Mouse (Mus musculus) lung, embryonic 14.5 days (tissue): ENCODE data around the gene Bscl2. TPM values are rescaled to one million over a fixed set of nuclear protein-coding genes. Genes with fewer than 3 reads are reported as not detected.
"Not testable (repeated sequence)": the region's sequence is repeated elsewhere in the genome, so short reads cannot be mapped to it uniquely, and the experiment has no call there.

Experiments used
- ATAC-seq: fragments of 200-750 bp; cut with Nextera tagmentation; 2 replicates; pipeline ENCODE4 v1.8.0; 2017; ENCODE audit warnings: mild to moderate bottlenecking, moderate TSS enrichment, moderate library complexity; ENCODE audit not compliant: insufficient read depth
- DNase-seq: peaks from one replicate; pipeline ENCODE4 v3.0.0-alpha.2; 2015
- H3K27ac ChIP-seq: fragments of 300-500 bp; sonication (generic); 2 replicates; pipeline ENCODE4 v1.5.1; 2014; ENCODE audit warnings: low read depth, mild to moderate bottlenecking, moderate library complexity
- H3K27me3 ChIP-seq: fragments of 300-500 bp; sonication (generic); 2 replicates; pipeline ENCODE4 v1.6.1; 2014; ENCODE audit warnings: low read length, control low read depth; ENCODE audit not compliant: insufficient read depth
- H3K36me3 ChIP-seq: fragments of 300-500 bp; sonication (generic); 2 replicates; pipeline ENCODE4 v1.6.1; 2014; ENCODE audit warnings: control low read depth; ENCODE audit not compliant: insufficient read depth
- H3K4me1 ChIP-seq: fragments of 300-500 bp; sonication (generic); 2 replicates; pipeline ENCODE4 v1.6.1; 2014; ENCODE audit warnings: antibody characterized with exemption, control low read depth; ENCODE audit not compliant: insufficient read depth
- H3K4me2 ChIP-seq: fragments of 300-500 bp; sonication (generic); 2 replicates; pipeline ENCODE4 v1.6.1; 2014; ENCODE audit warnings: mild to moderate bottlenecking
- H3K4me3 ChIP-seq: fragments of 300-500 bp; sonication (generic); 2 replicates; pipeline ENCODE4 v1.5.1; 2014; ENCODE audit warnings: low read depth, low read length
- H3K9ac ChIP-seq: fragments of 300-500 bp; sonication (generic); 2 replicates; pipeline ENCODE4 v1.6.1; 2014
- H3K9me3 ChIP-seq: fragments of 300-500 bp; sonication (generic); 2 replicates; pipeline ENCODE4 v1.6.1; 2016; ENCODE audit warnings: low read depth, low read length, control low read depth
- CTCF ChIP-seq: IDR thresholded peaks from 2 replicates; pipeline ENCODE4 v1.5.1; 2016; ENCODE audit warnings: antibody characterized with exemption, low read depth
- WGBS: fragments of 180-500 bp; shearing (Covaris S2); extraction: QIAGEN DNeasy Blood & Tissue Kit; methylation state at CpG from one replicate; pipeline ENCODE4 v1.1.7; 2014; 5-methylcytosine and 5-hydroxymethylcytosine counted together
- microRNA-seq: library from miRNA; unstranded; fragments of <30 nt; microRNA quantifications from one replicate; pipeline ENCODE4, GENCODE M21; 2016; ENCODE audit warnings: borderline number of aligned reads
- polyA plus RNA-seq: library from polyadenylated mRNA; unstranded; fragments of >200 nt; fragmentation: Nextera tagmentation; extraction: Ambion mirVana; gene quantifications from 2 replicates; pipeline ENCODE4 v1.2.1, GENCODE M21; 2014

The Bscl2 gene
- polyA plus RNA-seq, 1 experiment from 2014 or later: 42.5 TPM

GRCm38 (mm10) chr19:8895397-8895960, 58.2 kb downstream of the Bscl2 start:
- no peaks in the 10 kb centered on the region for H3K27me3 ChIP-seq
- WGBS: 87% methylated on average over 9 of the region's 9 CpGs
- no peak overlapping the region for H3K4me3 ChIP-seq
- no peak overlapping the region for H3K9ac ChIP-seq
- no peak for TF ChIP-seq CTCF
- DNase-seq (no peak), ATAC-seq (no peak)
- no peaks in the 10 kb centered on the region for H3K9me3 ChIP-seq
- H3K4me1 ChIP-seq: peaks cover 16% of the 10 kb centered on the region
- peaks cover 43% of the 10 kb centered on the region for H3K36me3 ChIP-seq
- no peak overlapping the region for H3K27ac ChIP-seq
- H3K4me2 ChIP-seq: no peak overlapping the region

GRCm38 (mm10) chr19:8896231-8896630, 59.0 kb downstream of the Bscl2 start:
- ATAC-seq, H3K27me3 ChIP-seq, H3K27ac ChIP-seq, H3K9me3 ChIP-seq, H3K4me2 ChIP-seq, DNase-seq, H3K9ac ChIP-seq, H3K4me3 ChIP-seq: not testable (repeated sequence)
- WGBS: 84% methylated on average over 5 of the region's 5 CpGs
- peaks cover 38% of the 10 kb centered on the region for H3K36me3 ChIP-seq
- peaks cover 16% of the 10 kb centered on the region for H3K4me1 ChIP-seq

GRCm38 (mm10) chr19:8897211-8897864, 60.1 kb downstream of the Bscl2 start:
- Histone ChIP-seq H3K27ac (peak overlapping the region; percentile 86), H3K36me3 (peaks cover 42% of the 10 kb centered on the region), H3K9ac (peak overlapping the region; percentile 96), H3K4me2 (peak overlapping the region; percentile 65), H3K4me1 (peaks cover 16% of the 10 kb centered on the region), H3K4me3 (peak overlapping the region; percentile 89)
- DNase-seq: peak; percentile 60
- ATAC-seq: peak; percentile 62
- H3K9me3 ChIP-seq, H3K27me3 ChIP-seq: not testable (repeated sequence)
- WGBS: 21% methylated on average over 21 of the region's 21 CpGs

- no peak for TF ChIP-seq CTCF
- Histone ChIP-seq H3K36me3 (peaks cover 48% of the 10 kb centered on the region), H3K4me3 (peak within 1 kb of the TSS; percentile 89), H3K27me3 (no peaks in the 10 kb centered on the region), H3K4me2 (peak within 1 kb of the TSS; percentile 75), H3K9me3 (no peaks in the 10 kb centered on the region), H3K27ac (peak within 1 kb of the TSS; percentile 86), H3K9ac (peak within 1 kb of the TSS; percentile 96), H3K4me1 (peaks cover 16% of the 10 kb centered on the region; the same call in 1 of the 2 replicates)
- WGBS: under 1% methylated on average over 53 of the region's 53 CpGs
- ATAC-seq (peak; percentile 99), DNase-seq (peak; percentile 99)
These were observed 60.7 kb downstream of the Bscl2 start, which contains the start of gene Ganab for GRCm38 (mm10) chr19:8897865-8898495. Gene Ganab, plus strand, starts transcription at chr19:8898071.

Small RNAs within 50 kb of the gene (microRNA-seq; reads per million reads assigned to microRNA genes)
- gene Mir5136: not detected

Other genes starting within 250 kb of the Bscl2 start
- gene Slc22a8, start 246.2 kb upstream of the Bscl2 start, polyA plus RNA-seq: not detected in 2 replicates
- gene Slc22a6, start 219.4 kb upstream of the Bscl2 start, polyA plus RNA-seq: not detected in 2 replicates
- 0.05 and 0.08 TPM in 2 replicates for gene Chrm1, start 173.7 kb upstream of the Bscl2 start, polyA plus RNA-seq
- 85.0 and 89.1 TPM in 2 replicates for gene Slc3a2, start 114.1 kb upstream of the Bscl2 start, polyA plus RNA-seq
- 83.4 and 88.0 TPM in 2 replicates for gene Wdr74, start 101.6 kb upstream of the Bscl2 start, polyA plus RNA-seq
- gene 1700092M07Rik, start 96.7 kb upstream of the Bscl2 start, polyA plus RNA-seq: 1.2 and 2.3 TPM in 2 replicates
- 122 and 126 TPM in 2 replicates for gene Stx5a, start 96.1 kb upstream of the Bscl2 start, polyA plus RNA-seq
- 195 and 197 TPM in 2 replicates for gene Nxf1, start 80.4 kb upstream of the Bscl2 start, polyA plus RNA-seq
- 166 and 207 TPM in 2 replicates for gene Tmem223, start 66.5 kb upstream of the Bscl2 start, polyA plus RNA-seq
- gene Tmem179b, start 63.0 kb upstream of the Bscl2 start, polyA plus RNA-seq: 67.7 and 72.3 TPM in 2 replicates
- gene Taf6l, start 51.0 kb upstream of the Bscl2 start, polyA plus RNA-seq: 21.5 and 24.7 TPM in 2 replicates
- gene Polr2g, start 38.9 kb upstream of the Bscl2 start, polyA plus RNA-seq: 162 and 163 TPM in 2 replicates
- gene Zbtb3, start 34.9 kb upstream of the Bscl2 start, polyA plus RNA-seq: 6.1 and 6.6 TPM in 2 replicates
- gene Ttc9c, start 18.1 kb upstream of the Bscl2 start, polyA plus RNA-seq: 53.7 and 55.7 TPM in 2 replicates
- gene Hnrnpul2, start 17.5 kb upstream of the Bscl2 start, polyA plus RNA-seq: 7.9 and 8.3 TPM in 2 replicates
- gene AC129217.1, start 7.7 kb upstream of the Bscl2 start, polyA plus RNA-seq: not detected in 2 replicates
- gene Gng3, start 1.7 kb downstream of the Bscl2 start, polyA plus RNA-seq: 1.2 and 2.1 TPM in 2 replicates
- 0.83 and 0.96 TPM in 2 replicates for gene Lrrn4cl, start 13.3 kb downstream of the Bscl2 start, polyA plus RNA-seq
- 149 and 152 TPM in 2 replicates for gene Ubxn1, start 34.0 kb downstream of the Bscl2 start, polyA plus RNA-seq
- 51.9 and 53.9 TPM in 2 replicates for gene Uqcc3, start 43.5 kb downstream of the Bscl2 start, polyA plus RNA-seq
- 72.1 and 78.8 TPM in 2 replicates for gene Lbhd1, start 46.3 kb downstream of the Bscl2 start, polyA plus RNA-seq
- not detected in 2 replicates for gene Gm49403, start 46.5 kb downstream of the Bscl2 start, polyA plus RNA-seq
- 92.0 and 93.3 TPM in 2 replicates for gene 1810009A15Rik, start 51.4 kb downstream of the Bscl2 start, polyA plus RNA-seq
- 0.37 TPM in 1 of 2 replicates, not detected in the other for gene Gm49416, start 51.5 kb downstream of the Bscl2 start, polyA plus RNA-seq
- 43.1 and 46.5 TPM in 2 replicates for gene Ints5, start 55.5 kb downstream of the Bscl2 start, polyA plus RNA-seq
- 112 and 121 TPM in 2 replicates for gene Ganab, start 60.6 kb downstream of the Bscl2 start, polyA plus RNA-seq
- 34.5 and 37.8 TPM in 2 replicates for gene B3gat3, start 82.9 kb downstream of the Bscl2 start, polyA plus RNA-seq
- 0.73 and 1.3 TPM in 2 replicates for gene Rom1, start 91.9 kb downstream of the Bscl2 start, polyA plus RNA-seq
- gene Eml3, start 92.1 kb downstream of the Bscl2 start, polyA plus RNA-seq: 19.0 and 19.5 TPM in 2 replicates
- 44.0 and 52.1 TPM in 2 replicates for gene Mta2, start 104.4 kb downstream of the Bscl2 start, polyA plus RNA-seq
- 27.4 and 28.4 TPM in 2 replicates for gene Tut1, start 116.4 kb downstream of the Bscl2 start, polyA plus RNA-seq
- 480 and 516 TPM in 2 replicates for gene Eef1g, start 129.6 kb downstream of the Bscl2 start, polyA plus RNA-seq
- gene Ahnak, start 151.8 kb downstream of the Bscl2 start, polyA plus RNA-seq: 14.9 and 15.8 TPM in 2 replicates